Mouse (Mus musculus) gastrocnemius, adult 8-10 months (tissue): ENCODE measurements around the gene Rsad2. TPM values are rescaled to one million over a fixed set of nuclear protein-coding genes. Genes with fewer than 3 reads are reported as not detected.
"Not testable (repeated sequence)": the region's sequence is repeated elsewhere in the genome, so short reads cannot be mapped to it uniquely, and the experiment has no call there.

Experiments used
- DNase-seq, 2 experiments: peaks; one replicate each; pipeline ENCODE4 v3.0.0; 2022; ENCODE audit warnings: low spot score in 2 of 2
- total RNA-seq, 4 experiments: library from RNA; stranded (reverse); gene quantifications; 2 replicates each; pipeline ENCODE4 v1.2.4; 2022

Gene Rsad2
- total RNA-seq, 4 experiments from 2014 or later = 0.27 to 1.1 (median 0.49) TPM

GRCm38 (mm10) chr12:26446377-26447045, 9.7 kb downstream of the Rsad2 start:
- no peak for DNase-seq

- DNase-seq = no peak
Observed at GRCm38 (mm10) chr12:26444511-26444910, 11.7 kb downstream of the Rsad2 start.

GRCm38 (mm10) chr12:26444054-26444453, 12.2 kb downstream of the Rsad2 start:
- DNase-seq = peak; percentile 71 to 74

GRCm38 (mm10) chr12:26439366-26439765, 16.9 kb downstream of the Rsad2 start:
- DNase-seq = no peak

- no peak for DNase-seq
Observed at GRCm38 (mm10) chr12:26437950-26438349, 18.3 kb downstream of the Rsad2 start.

GRCm38 (mm10) chr12:26436334-26436733, 19.9 kb downstream of the Rsad2 start:
- no peak for DNase-seq

- not testable (repeated sequence) for DNase-seq
Observed at GRCm38 (mm10) chr12:26428771-26429170, 27.5 kb downstream of the Rsad2 start.

- no peak for DNase-seq
Observed at GRCm38 (mm10) chr12:26424841-26425240, 31.4 kb downstream of the Rsad2 start.

GRCm38 (mm10) chr12:26418322-26418721, 37.9 kb downstream of the Rsad2 start:
- DNase-seq = no peak

- DNase-seq = no peak
Observed at GRCm38 (mm10) chr12:26416636-26417295, 39.5 kb downstream of the Rsad2 start.

- peak; percentile 63 to 73 for DNase-seq
Observed at GRCm38 (mm10) chr12:26415104-26415771, 41.0 kb downstream of the Rsad2 start, which contains the start of gene Rnf144a. Gene Rnf144a, minus strand, starts transcription at chr12:26415254.

GRCm38 (mm10) chr12:26414451-26415103, 41.7 kb downstream of the Rsad2 start:
- no peak for DNase-seq

GRCm38 (mm10) chr12:26413961-26414411, 42.3 kb downstream of the Rsad2 start:
- no peak for DNase-seq

GRCm38 (mm10) chr12:26412802-26413201, 43.5 kb downstream of the Rsad2 start:
- DNase-seq = no peak

- no peak for DNase-seq
Observed at GRCm38 (mm10) chr12:26411841-26412450, 44.3 kb downstream of the Rsad2 start.

- DNase-seq = no peak
Observed at GRCm38 (mm10) chr12:26410443-26410842, 45.8 kb downstream of the Rsad2 start.

- DNase-seq = no peak
Observed at GRCm38 (mm10) chr12:26408707-26409106, 47.5 kb downstream of the Rsad2 start.

- no peak for DNase-seq
Observed at GRCm38 (mm10) chr12:26404781-26405702, 51.2 kb downstream of the Rsad2 start.

GRCm38 (mm10) chr12:26403372-26404125, 52.7 kb downstream of the Rsad2 start:
- DNase-seq = peak; percentile 28 to 30
